Mouse (Mus musculus): ENCODE measurements at regions not wholly inside any gene's neighbourhood (a gene's known extent, or its start where the extent isn't known, plus 50 kb on each side); places are given as distances from the start of the nearest gene placed in this dataset.

DNA sequence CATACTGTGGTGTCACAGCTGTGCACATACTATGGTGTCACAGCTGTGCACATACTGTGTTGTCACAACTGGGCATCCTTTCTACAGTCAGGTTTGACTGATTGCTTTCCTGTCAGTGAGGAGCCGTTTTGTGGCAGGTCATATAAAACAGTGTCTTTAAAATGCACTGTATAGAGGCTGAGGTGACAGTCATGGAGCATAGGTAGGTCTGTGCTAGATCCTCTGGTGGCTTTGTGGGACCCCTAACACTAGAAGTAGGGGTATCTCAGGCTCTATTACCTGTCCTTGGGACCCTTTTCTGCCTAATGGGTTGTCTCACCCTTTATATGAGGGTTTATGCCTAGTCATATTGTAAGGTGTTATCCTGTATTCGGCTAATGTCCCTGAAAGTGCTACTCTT, 132.4 kb upstream of the Map3k7 start:
- Histone ChIP-seq H3K36me3 (ENCODE audit: control insufficient read depth, insufficient read depth, low read length) (no peaks in the 10 kb centered on the region), H3K4me2 (replicated peaks; ENCODE audit: low read depth, low read length, severe bottlenecking) (no peak overlapping the region), H3K27me3 (ENCODE audit: control insufficient read depth, insufficient read depth, low read length) (no peaks in the 10 kb centered on the region), H3K9me3 (ENCODE audit: control insufficient read depth, low read length) (no peaks in the 10 kb centered on the region), H3K9ac (ENCODE audit: low read depth, low read length, severe bottlenecking) (no peak overlapping the region), H3K4me3 (replicated peaks; ENCODE audit: low read length) (no peak overlapping the region), H3K27ac (replicated peaks; ENCODE audit: low read depth, low read length) (no peak overlapping the region), H3K4me1 (ENCODE audit: control insufficient read depth, insufficient read depth, low read length) (no peaks in the 10 kb centered on the region)
- WGBS, result 74% methylated on average over 2 of the region's 2 CpGs
- ATAC-seq (ENCODE audit: low FRiP score, low read depth), result no peak
- DNase-seq (ENCODE audit: low spot score), result no peak
- no peak for TF ChIP-seq POLR2A (IDR thresholded peaks at IDR 0.05; ENCODE audit: borderline replicate concordance, extremely low read depth, insufficient read depth, insufficient read length)

DNA sequence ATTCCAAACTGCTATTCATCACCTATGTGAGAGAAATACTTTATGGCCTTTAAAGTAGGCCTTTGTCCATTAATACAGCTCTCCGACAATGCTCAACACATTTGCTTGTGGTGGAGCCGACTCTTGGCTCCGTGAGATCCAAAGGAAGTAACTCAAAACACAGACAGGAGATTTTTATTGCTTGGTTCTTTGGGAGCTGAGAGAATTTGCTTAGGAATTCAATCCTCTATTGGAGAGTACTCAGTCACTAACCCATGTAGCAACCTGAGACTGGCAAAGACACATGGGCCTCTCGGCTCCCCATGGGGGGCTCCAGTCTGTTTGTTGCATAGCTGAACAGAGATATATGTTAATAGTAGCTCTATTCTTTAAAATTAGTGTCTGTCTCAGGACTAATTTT, 130.1 kb upstream of the Map3k7 start:
- no peak overlapping the region for H3K27ac ChIP-seq (replicated peaks; ENCODE audit: low read depth, low read length)

DNA sequence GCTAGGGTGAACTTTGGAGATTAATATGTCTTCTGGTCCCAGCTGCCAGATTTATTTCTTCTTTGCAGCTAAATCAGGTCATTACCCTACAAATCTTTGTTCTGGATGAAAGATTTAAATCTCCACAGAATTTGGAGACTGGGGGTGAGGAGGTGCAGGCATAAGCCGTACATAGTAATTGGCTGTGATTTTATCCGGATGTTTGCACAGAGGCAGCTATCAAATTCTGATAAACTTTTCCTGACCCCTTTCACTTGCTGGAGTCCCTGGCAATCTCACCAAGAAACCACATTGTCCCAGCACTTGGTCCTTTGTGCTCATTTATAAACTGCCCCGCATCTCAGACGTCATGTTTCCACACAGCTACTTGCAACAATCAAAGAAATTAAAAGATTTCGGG, 128.8 kb upstream of the Map3k7 start:
- H3K27me3 ChIP-seq (ENCODE audit: control insufficient read depth, insufficient read depth, low read length), result no peaks in the 10 kb centered on the region
- H3K36me3 ChIP-seq (ENCODE audit: control insufficient read depth, insufficient read depth, low read length), result no peaks in the 10 kb centered on the region
- H3K4me2 ChIP-seq (replicated peaks; ENCODE audit: low read depth, low read length, severe bottlenecking), result no peak overlapping the region
- peaks cover 5% of the 10 kb centered on the region; the same call in 1 of the 2 replicates for H3K4me1 ChIP-seq (ENCODE audit: control insufficient read depth, insufficient read depth, low read length)
- no peak overlapping the region for H3K27ac ChIP-seq (replicated peaks; ENCODE audit: low read depth, low read length)
- H3K9ac ChIP-seq (ENCODE audit: low read depth, low read length, severe bottlenecking), result no peak overlapping the region
- DNase-seq (ENCODE audit: low spot score) (no peak), ATAC-seq (ENCODE audit: low FRiP score, low read depth) (no peak)
- TF ChIP-seq POLR2A (IDR thresholded peaks at IDR 0.05; ENCODE audit: borderline replicate concordance, extremely low read depth, insufficient read depth, insufficient read length), result no peak
- 49% methylated on average over 5 of the region's 5 CpGs for WGBS
- no peak overlapping the region for H3K4me3 ChIP-seq (replicated peaks; ENCODE audit: low read length)
- H3K9me3 ChIP-seq (ENCODE audit: control insufficient read depth, low read length), result no peaks in the 10 kb centered on the region

More for the DNA sequence above, 130.1 kb upstream of the Map3k7 start:
- WGBS, result 19% methylated on average over 4 of the region's 4 CpGs
- no peak overlapping the region for H3K9ac ChIP-seq (ENCODE audit: low read depth, low read length, severe bottlenecking)
- ATAC-seq (ENCODE audit: low FRiP score, low read depth) (no peak), DNase-seq (ENCODE audit: low spot score) (peak; percentile 30)
- no peak overlapping the region for H3K4me3 ChIP-seq (replicated peaks; ENCODE audit: low read length)
- no peaks in the 10 kb centered on the region for H3K9me3 ChIP-seq (ENCODE audit: control insufficient read depth, low read length)
- H3K4me2 ChIP-seq (replicated peaks; ENCODE audit: low read depth, low read length, severe bottlenecking), result no peak overlapping the region
- H3K36me3 ChIP-seq (ENCODE audit: control insufficient read depth, insufficient read depth, low read length), result no peaks in the 10 kb centered on the region
- H3K4me1 ChIP-seq (ENCODE audit: control insufficient read depth, insufficient read depth, low read length), result peaks cover 5% of the 10 kb centered on the region; the same call in 1 of the 2 replicates
- H3K27me3 ChIP-seq (ENCODE audit: control insufficient read depth, insufficient read depth, low read length), result no peaks in the 10 kb centered on the region
- TF ChIP-seq POLR2A (IDR thresholded peaks at IDR 0.05; ENCODE audit: borderline replicate concordance, extremely low read depth, insufficient read depth, insufficient read length), result no peak

DNA sequence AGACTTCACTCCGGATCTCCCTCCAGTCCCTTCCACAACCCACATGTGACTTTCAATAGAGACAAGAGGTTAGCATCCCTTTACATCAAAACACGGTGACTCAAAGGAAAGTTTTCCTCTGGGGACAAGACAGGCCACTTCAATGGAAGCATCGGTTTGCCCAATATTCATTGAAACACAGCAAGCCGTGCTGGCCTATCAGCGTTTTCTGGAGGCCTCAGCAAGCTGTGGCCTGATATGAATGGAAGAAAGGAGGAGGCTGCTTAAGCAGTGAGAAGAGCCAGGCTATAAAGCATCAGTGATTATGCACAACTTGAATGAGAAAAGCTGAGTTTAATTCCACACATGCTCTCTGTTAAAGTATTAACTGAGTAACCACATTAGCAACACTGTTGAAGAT, 125.3 kb upstream of the Map3k7 start:
- 64% methylated on average over 5 of the region's 5 CpGs for WGBS
- Histone ChIP-seq H3K9ac (ENCODE audit: low read depth, low read length, severe bottlenecking) (no peak overlapping the region), H3K9me3 (ENCODE audit: control insufficient read depth, low read length) (no peaks in the 10 kb centered on the region), H3K4me2 (replicated peaks; ENCODE audit: low read depth, low read length, severe bottlenecking) (no peak overlapping the region), H3K4me1 (ENCODE audit: control insufficient read depth, insufficient read depth, low read length) (peaks cover 5% of the 10 kb centered on the region; the same call in 1 of the 2 replicates), H3K27me3 (ENCODE audit: control insufficient read depth, insufficient read depth, low read length) (no peaks in the 10 kb centered on the region), H3K27ac (replicated peaks; ENCODE audit: low read depth, low read length) (no peak overlapping the region), H3K4me3 (replicated peaks; ENCODE audit: low read length) (no peak overlapping the region), H3K36me3 (ENCODE audit: control insufficient read depth, insufficient read depth, low read length) (no peaks in the 10 kb centered on the region)
- TF ChIP-seq POLR2A (IDR thresholded peaks at IDR 0.05; ENCODE audit: borderline replicate concordance, extremely low read depth, insufficient read depth, insufficient read length), result no peak
- ATAC-seq (ENCODE audit: low FRiP score, low read depth), result no peak
- DNase-seq (ENCODE audit: low spot score), result no peak

DNA sequence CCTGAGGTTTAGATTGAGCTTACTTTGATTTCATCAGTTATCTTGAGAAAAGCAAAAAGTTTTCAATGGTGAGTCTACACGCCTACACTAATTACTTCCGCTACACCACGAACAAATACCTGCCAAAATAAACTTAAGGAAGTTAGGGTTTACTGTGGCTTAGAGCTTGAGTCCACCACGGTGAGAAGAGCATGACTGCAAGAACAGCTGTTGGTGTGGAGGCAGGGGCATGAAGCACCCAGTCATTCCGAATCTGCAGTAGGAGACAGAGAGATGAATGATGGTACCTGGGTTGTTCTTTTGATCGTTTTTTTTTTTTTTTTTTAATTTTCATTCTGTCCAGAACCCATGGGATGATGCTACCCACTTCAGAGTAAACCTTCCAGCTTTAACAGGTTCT, 114.1 kb upstream of the Map3k7 start:
- H3K27ac ChIP-seq (replicated peaks; ENCODE audit: low read depth, low read length), result no peak overlapping the region
- DNase-seq (ENCODE audit: low spot score) (no peak), ATAC-seq (ENCODE audit: low FRiP score, low read depth) (no peak)
- H3K4me3 ChIP-seq (replicated peaks; ENCODE audit: low read length), result no peak overlapping the region
- H3K4me1 ChIP-seq (ENCODE audit: control insufficient read depth, insufficient read depth, low read length), result no peaks in the 10 kb centered on the region
- no peaks in the 10 kb centered on the region for H3K36me3 ChIP-seq (ENCODE audit: control insufficient read depth, insufficient read depth, low read length)
- TF ChIP-seq POLR2A (IDR thresholded peaks at IDR 0.05; ENCODE audit: borderline replicate concordance, extremely low read depth, insufficient read depth, insufficient read length), result no peak
- H3K9ac ChIP-seq (ENCODE audit: low read depth, low read length, severe bottlenecking), result no peak overlapping the region
- no peak overlapping the region for H3K4me2 ChIP-seq (replicated peaks; ENCODE audit: low read depth, low read length, severe bottlenecking)
- 68% methylated on average over 6 of the region's 6 CpGs for WGBS
- no peaks in the 10 kb centered on the region for H3K27me3 ChIP-seq (ENCODE audit: control insufficient read depth, insufficient read depth, low read length)
- no peaks in the 10 kb centered on the region for H3K9me3 ChIP-seq (ENCODE audit: control insufficient read depth, low read length)

DNA sequence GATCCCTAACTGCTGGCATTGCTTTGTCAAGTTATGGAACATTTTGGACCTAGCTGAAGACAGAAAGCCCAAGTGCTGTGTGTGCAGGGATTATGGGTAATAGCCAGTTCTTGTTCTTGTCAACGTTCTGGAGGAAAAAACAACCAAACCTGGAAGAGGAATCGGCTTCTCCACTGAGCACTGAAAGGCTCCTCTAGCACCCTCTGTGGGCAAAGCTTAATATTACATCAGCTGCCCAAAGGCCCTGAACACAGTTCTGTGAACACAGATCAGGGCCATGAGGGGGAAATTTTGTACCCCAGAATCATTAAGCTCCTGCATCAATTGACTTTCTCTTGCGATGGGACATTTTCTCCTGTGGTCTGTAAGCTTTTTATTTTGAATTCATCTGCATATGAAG, 112.9 kb upstream of the Map3k7 start:
- no peak for DNase-seq (ENCODE audit: low spot score)
- WGBS, result 34% methylated on average over 3 of the region's 3 CpGs
- no peak for TF ChIP-seq POLR2A (IDR thresholded peaks at IDR 0.05; ENCODE audit: borderline replicate concordance, extremely low read depth, insufficient read depth, insufficient read length)
- Histone ChIP-seq H3K27me3 (ENCODE audit: control insufficient read depth, insufficient read depth, low read length) (no peaks in the 10 kb centered on the region), H3K9ac (ENCODE audit: low read depth, low read length, severe bottlenecking) (no peak overlapping the region), H3K4me2 (replicated peaks; ENCODE audit: low read depth, low read length, severe bottlenecking) (no peak overlapping the region), H3K9me3 (ENCODE audit: control insufficient read depth, low read length) (no peaks in the 10 kb centered on the region), H3K4me1 (ENCODE audit: control insufficient read depth, insufficient read depth, low read length) (no peaks in the 10 kb centered on the region), H3K4me3 (replicated peaks; ENCODE audit: low read length) (no peak overlapping the region), H3K27ac (replicated peaks; ENCODE audit: low read depth, low read length) (no peak overlapping the region), H3K36me3 (ENCODE audit: control insufficient read depth, insufficient read depth, low read length) (no peaks in the 10 kb centered on the region)
- ATAC-seq (ENCODE audit: low FRiP score, low read depth), result no peak
